Mouse (Mus musculus): ENCODE results near the gene Kirrel2. TPM values are rescaled to one million over a fixed set of nuclear protein-coding genes. Genes with fewer than 3 reads are reported as not detected.
"Not testable (repeated sequence)": the region's sequence is repeated elsewhere in the genome, so short reads cannot be mapped to it uniquely, and the experiment has no call there.

Kirrel2 gene
- 10 to 100 TPM; 11.4 to 11.7 TPM for total RNA-seq (2021)

GRCm38 (mm10) chr7:30457629-30458330 is at the start of gene Kirrel2, which contains the start of gene Nphs1:
TSS of gene Kirrel2 (minus strand) at chr7:30457690.
TSS of gene Nphs1 (plus strand) at chr7:30458315.
- peak; percentile 78 for DNase-seq (ENCODE audit: low spot score in 2 of 2)
- intact Hi-C loops (cut with DNase I): no loop called here

GRCm38 (mm10) chr7:30501159-30501558 is 43.7 kb upstream of the Kirrel2 start:
- intact Hi-C loops (cut with DNase I); DNase-seq (ENCODE audit: low spot score in 2 of 2): not testable (repeated sequence)

GRCm38 (mm10) chr7:30495506-30496042 is 38.1 kb upstream of the Kirrel2 start:
- intact Hi-C loops (cut with DNase I); DNase-seq (ENCODE audit: low spot score in 2 of 2): not testable (repeated sequence)

GRCm38 (mm10) chr7:30493401-30493931 is 36.0 kb upstream of the Kirrel2 start, which contains the start of gene Prodh2:
TSS of gene Prodh2 (plus strand) at chr7:30493622.
- intact Hi-C loops (cut with DNase I): loop anchor here (5.0 kb wide), 2 partner anchors 51 to 59 kb away; partner anchors contain the start of genes Hspb6 and Proser3
- DNase-seq (ENCODE audit: low spot score in 2 of 2): no peak

GRCm38 (mm10) chr7:30492765-30493164 is 35.3 kb upstream of the Kirrel2 start:
- intact Hi-C loops (cut with DNase I): loop anchor here (5.0 kb wide), 2 partner anchors 50 to 60 kb away; partner anchors contain the start of genes Hspb6 and Proser3
- peak; percentile 57 to 72 for DNase-seq (ENCODE audit: low spot score in 2 of 2)

- DNase-seq (ENCODE audit: low spot score in 2 of 2): peak in 1 of 2 experiments; percentile 3
- intact Hi-C loops (cut with DNase I): loop anchor here (5.0 kb wide), 2 partner anchors 49 to 61 kb away; partner anchors contain the start of genes Hspb6 and Proser3
Observed at GRCm38 (mm10) chr7:30490957-30491307, 33.4 kb upstream of the Kirrel2 start.

GRCm38 (mm10) chr7:30490251-30490956 is 32.9 kb upstream of the Kirrel2 start:
- DNase-seq (ENCODE audit: low spot score in 2 of 2): peak; percentile 31 to 48
- intact Hi-C loops (cut with DNase I): loop anchor here (5.0 kb wide), 2 partner anchors 48 to 62 kb away; partner anchors contain the start of genes Hspb6 and Proser3

GRCm38 (mm10) chr7:30484250-30484649 is 26.8 kb upstream of the Kirrel2 start:
- intact Hi-C loops (cut with DNase I): no loop called here
- no peak for DNase-seq (ENCODE audit: low spot score in 2 of 2)

GRCm38 (mm10) chr7:30477415-30478381 is 20.2 kb upstream of the Kirrel2 start:
- intact Hi-C loops (cut with DNase I): no loop called here
- peak; percentile 52 to 81 for DNase-seq (ENCODE audit: low spot score in 2 of 2)

GRCm38 (mm10) chr7:30476136-30476535 is 18.6 kb upstream of the Kirrel2 start:
- intact Hi-C loops (cut with DNase I); DNase-seq (ENCODE audit: low spot score in 2 of 2): not testable (repeated sequence)

GRCm38 (mm10) chr7:30474999-30475398 is 17.5 kb upstream of the Kirrel2 start:
- intact Hi-C loops (cut with DNase I): no loop called here
- DNase-seq (ENCODE audit: low spot score in 2 of 2): no peak

GRCm38 (mm10) chr7:30472411-30472810 is 14.9 kb upstream of the Kirrel2 start:
- intact Hi-C loops (cut with DNase I): no loop called here
- no peak for DNase-seq (ENCODE audit: low spot score in 2 of 2)

GRCm38 (mm10) chr7:30464816-30465300 is 7.4 kb upstream of the Kirrel2 start:
- intact Hi-C loops (cut with DNase I): no loop called here

GRCm38 (mm10) chr7:30463996-30464395 is 6.5 kb upstream of the Kirrel2 start:
- DNase-seq (ENCODE audit: low spot score in 2 of 2): no peak
- intact Hi-C loops (cut with DNase I): no loop called here

More at GRCm38 (mm10) chr7:30464816-30465300, 7.4 kb upstream of the Kirrel2 start:
- no peak for DNase-seq (ENCODE audit: low spot score in 2 of 2)

GRCm38 (mm10) chr7:30463568-30463967 is 6.1 kb upstream of the Kirrel2 start:
- no peak for DNase-seq (ENCODE audit: low spot score in 2 of 2)
- intact Hi-C loops (cut with DNase I): no loop called here

- intact Hi-C loops (cut with DNase I): no loop called here
- no peak for DNase-seq (ENCODE audit: low spot score in 2 of 2)
Observed at GRCm38 (mm10) chr7:30459484-30459883, 2.0 kb upstream of the Kirrel2 start.

GRCm38 (mm10) chr7:30456911-30457628 is 420 bp downstream of the Kirrel2 start:
- DNase-seq (ENCODE audit: low spot score in 2 of 2): no peak
- intact Hi-C loops (cut with DNase I): no loop called here

GRCm38 (mm10) chr7:30456487-30456886 is 1.0 kb downstream of the Kirrel2 start:
- no peak for DNase-seq (ENCODE audit: low spot score in 2 of 2)
- intact Hi-C loops (cut with DNase I): no loop called here
